Mouse (Mus musculus): ENCODE results near the gene Krt32.

Gene Krt32

GRCm38 (mm10) chr11:100087861-100088260 lies at the start of gene Krt32:
Gene Krt32 (minus strand): TSS chr11:100088226.
- no peak for DNase-seq (ENCODE audit: low spot score)

GRCm38 (mm10) chr11:100137693-100138092 lies 49.7 kb upstream of the Krt32 start:
- peak; percentile 60 for DNase-seq (ENCODE audit: low spot score)

- DNase-seq (ENCODE audit: low spot score), result no peak
These were observed 48.5 kb upstream of the Krt32 start for GRCm38 (mm10) chr11:100136559-100136958.

DNA sequence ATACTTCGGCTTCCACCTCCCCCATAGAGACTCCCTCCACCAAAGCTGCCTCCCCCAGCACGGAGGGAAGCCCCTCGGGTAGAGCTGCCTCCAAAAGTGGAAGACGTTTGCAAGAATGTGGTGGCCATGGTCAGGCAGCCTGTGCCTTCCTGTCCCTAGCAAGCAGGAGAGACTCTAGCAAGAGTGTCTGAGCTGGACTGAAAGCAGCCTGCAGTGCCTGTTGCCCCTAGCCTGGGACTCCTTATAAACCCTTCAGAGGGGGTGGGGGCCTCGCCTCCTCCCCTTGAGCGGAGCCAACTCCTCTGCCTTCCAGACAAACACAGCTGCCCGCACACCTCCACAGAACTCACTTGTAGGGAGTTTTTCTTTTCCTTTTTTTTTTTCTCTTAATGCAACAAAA lies 47.7 kb upstream of the Krt32 start, which contains the start of gene Krt15:
TSS of gene Krt15 (minus strand) at position 198 of the 400 bp plus-strand sequence.
- DNase-seq (ENCODE audit: low spot score), result no peak

DNA sequence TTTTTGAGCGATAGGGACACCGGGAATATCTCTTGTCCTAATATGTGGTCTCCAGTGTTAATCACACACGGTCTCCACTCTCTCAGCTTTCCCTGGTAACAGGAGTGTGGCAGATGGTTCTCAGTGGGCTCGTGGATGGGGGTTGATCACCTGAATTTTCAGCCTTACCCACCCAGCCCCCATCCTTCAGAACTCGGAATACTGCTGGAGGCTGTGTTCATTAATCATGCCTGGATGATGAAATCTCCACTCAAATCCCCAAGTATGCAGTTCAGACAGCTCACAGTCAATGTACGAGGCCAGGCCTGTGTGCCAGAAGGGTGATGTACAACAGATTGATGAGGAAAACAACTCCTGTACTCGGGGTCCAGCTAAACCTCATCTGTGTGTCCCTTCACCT lies 36.9 kb upstream of the Krt32 start:
- no peak for DNase-seq (ENCODE audit: low spot score)

DNA sequence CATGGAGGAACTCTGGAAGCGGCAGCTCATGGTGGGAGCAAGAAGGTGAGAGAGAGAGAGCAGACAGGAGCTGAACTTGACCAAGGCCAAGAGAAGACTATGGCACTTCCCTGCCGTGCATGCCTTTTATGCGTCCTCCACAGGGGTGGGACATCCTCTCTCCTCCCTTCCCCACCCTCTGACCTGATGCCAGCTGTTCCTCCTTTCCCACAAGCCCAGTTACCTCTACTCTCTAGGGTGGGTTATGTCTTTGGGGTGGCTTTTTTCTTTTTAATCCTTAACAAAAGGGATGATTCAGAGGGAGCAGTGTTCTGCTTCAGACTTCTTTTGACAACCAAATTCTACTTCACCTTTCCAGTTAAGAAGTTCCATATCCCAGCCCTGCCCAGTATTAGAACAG lies 33.4 kb upstream of the Krt32 start, which contains the start of gene Krt13:
TSS of gene Krt13 (minus strand) at position 101 of the 400 bp plus-strand sequence.
- DNase-seq (ENCODE audit: low spot score), result no peak

GRCm38 (mm10) chr11:100120331-100120730 lies 32.3 kb upstream of the Krt32 start:
- no peak for DNase-seq (ENCODE audit: low spot score)

DNA sequence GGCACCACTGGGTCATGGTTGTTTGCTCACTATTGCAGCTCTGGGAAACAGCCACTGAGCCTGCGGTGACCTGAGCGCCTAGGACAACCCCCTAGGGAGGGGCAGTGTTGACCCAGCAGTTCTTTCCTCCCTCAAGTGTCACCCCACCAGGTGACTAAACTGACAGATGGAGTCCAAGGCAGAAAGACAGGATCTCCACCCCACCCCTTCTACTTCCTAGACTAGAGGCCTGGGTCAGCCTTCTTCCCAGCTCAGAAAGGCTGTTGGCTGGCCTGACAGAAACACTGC lies 25.7 kb upstream of the Krt32 start:
- DNase-seq (ENCODE audit: low spot score), result no peak

- no peak for DNase-seq (ENCODE audit: low spot score)
These were observed 25.1 kb upstream of the Krt32 start for GRCm38 (mm10) chr11:100112935-100113741.

- no peak for DNase-seq (ENCODE audit: low spot score)
These were observed 17.6 kb upstream of the Krt32 start, which contains the start of gene Krt36 for GRCm38 (mm10) chr11:100105576-100106122. Gene Krt36 (minus strand): TSS chr11:100105626.

- peak; percentile 11 for DNase-seq (ENCODE audit: low spot score)
These were observed 14.8 kb upstream of the Krt32 start for GRCm38 (mm10) chr11:100102693-100103429.

GRCm38 (mm10) chr11:100100391-100100790 lies 12.4 kb upstream of the Krt32 start:
- DNase-seq (ENCODE audit: low spot score), result no peak

GRCm38 (mm10) chr11:100097819-100098218 lies 9.8 kb upstream of the Krt32 start:
- DNase-seq (ENCODE audit: low spot score), result peak; percentile 6

- no peak for DNase-seq (ENCODE audit: low spot score)
These were observed 8.1 kb upstream of the Krt32 start, which contains the start of gene Krt35 for GRCm38 (mm10) chr11:100096141-100096540. Gene Krt35 (minus strand): TSS chr11:100096241.

- DNase-seq (ENCODE audit: low spot score), result no peak
These were observed 476 bp upstream of the Krt32 start for GRCm38 (mm10) chr11:100088378-100089025.

DNA sequence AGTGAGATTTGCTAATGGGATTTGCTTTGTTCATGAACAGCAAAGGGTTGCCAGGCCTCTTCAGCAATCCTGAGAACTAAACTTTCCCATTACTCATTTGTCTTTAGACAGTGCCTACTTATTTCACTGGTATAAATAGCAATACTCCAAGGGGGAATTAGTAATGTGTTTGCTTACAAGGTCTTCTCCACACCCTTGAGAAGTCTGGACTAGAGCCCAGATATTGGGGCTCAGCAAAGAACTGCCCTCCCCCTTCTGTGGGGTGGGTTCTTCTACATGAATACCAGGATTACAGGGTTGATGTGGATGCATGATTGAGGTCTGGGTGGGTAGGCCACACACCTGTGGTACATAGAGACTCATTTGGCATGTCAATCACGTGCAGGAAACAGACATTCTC lies 14.2 kb downstream of the Krt32 start:
- no peak for DNase-seq (ENCODE audit: low spot score)

DNA sequence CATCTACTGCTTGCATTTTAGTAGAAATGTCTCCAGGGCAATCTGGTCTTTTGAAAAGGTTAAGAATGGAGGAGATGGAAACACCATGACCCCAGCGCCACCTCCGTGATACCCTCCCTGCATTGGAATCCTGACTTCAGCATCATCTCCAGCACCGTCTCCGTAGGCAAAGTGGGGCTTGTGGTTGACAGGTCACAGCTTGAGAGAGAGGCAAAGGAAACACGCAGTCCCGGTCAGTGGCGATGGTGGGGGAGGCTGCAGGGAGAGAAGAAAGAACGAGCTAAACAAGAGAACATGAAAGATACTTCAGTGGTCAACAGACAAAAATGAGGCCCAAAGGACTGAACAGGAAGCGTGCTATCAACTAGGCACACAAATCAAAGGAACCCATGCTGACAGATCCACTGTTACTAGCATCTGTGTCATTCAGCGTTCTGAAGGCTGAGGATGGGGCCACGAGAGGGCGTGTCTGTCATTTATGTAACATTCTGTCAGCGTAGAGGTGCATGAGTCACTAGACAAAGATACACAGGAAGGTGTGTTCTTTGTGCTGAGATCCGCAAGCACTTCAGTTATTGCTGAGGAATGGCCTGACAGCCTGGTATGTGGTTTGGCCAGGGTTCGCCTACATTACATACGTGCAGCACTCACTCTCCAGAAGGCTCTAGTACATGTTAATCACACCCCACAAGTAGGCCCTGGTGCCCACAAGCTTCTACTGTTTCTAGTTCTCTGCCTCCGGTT lies 20.6 kb downstream of the Krt32 start:
- DNase-seq (ENCODE audit: low spot score), result no peak

GRCm38 (mm10) chr11:100066236-100067010 lies 21.6 kb downstream of the Krt32 start:
- no peak for DNase-seq (ENCODE audit: low spot score)

- DNase-seq (ENCODE audit: low spot score), result peak; percentile 23
These were observed 29.2 kb downstream of the Krt32 start for GRCm38 (mm10) chr11:100058875-100059274.

- DNase-seq (ENCODE audit: low spot score), result no peak
These were observed 32.1 kb downstream of the Krt32 start for GRCm38 (mm10) chr11:100055686-100056655.

Data from retina, embryonic 14.5 days (tissue).